Mouse (Mus musculus): ENCODE measurements at regions not wholly inside any gene's neighbourhood (a gene's known extent, or its start where the extent isn't known, plus 50 kb on each side); places are given as distances from the start of the nearest gene placed in this dataset.

DNA sequence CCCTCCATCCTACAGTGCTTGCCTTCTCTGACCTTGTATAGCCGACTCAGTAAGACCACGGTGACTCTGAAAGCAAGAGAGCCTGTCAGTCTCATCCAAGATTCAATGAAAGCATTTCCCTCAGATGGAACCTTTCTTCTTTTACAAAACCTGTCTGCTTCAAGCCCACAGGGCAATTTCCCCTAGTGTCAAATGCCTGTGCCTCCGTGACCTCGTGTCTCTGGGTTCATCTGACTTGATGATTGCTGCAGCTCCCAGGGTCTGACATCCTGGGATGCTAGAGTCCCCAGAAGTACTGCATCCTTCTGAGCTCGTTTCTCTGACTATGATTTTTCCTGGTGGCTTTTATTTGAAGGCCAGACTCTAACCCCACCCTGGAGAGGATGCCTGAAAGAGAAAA is 270.3 kb upstream of the Npvf start:
- DNase-seq: no peak

DNA sequence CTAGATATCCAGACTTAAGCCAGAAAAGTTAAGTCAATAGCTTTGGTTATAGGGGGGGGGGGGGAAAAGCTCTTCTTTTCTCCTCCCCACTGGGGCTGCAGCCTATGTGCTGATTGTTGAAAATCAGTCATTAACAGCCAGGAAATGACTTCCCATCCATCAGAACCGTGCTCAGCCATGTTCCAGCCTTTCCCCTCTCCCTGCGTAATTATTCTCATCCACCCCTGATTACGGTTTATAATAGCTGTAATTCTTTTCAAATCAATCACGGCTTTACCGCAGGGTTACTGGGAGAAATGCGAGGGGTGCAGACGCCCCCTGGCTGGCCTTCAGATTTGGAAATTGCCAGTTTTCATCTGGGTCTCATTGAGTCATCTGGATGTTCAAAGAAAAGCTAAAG is 270.8 kb upstream of the Npvf start:
- no peak for DNase-seq

DNA sequence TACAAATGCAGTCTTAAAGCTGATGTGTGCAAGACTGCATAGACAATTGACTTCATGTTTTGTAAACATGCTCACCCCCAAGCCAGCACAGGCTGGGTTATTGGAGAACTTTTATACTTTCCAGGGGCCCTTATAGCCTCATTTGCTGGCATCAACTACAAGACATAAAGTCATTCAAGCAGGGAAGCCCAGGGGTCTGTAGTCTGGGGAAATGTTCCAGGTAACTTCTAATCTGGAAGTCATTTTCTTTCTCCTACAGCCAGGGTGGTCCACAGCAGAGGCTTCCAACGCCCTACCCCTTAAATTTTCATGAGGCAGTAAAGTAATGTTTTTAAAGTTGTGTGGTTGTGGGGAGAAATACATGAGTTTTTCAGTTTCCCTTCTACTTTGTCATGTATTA is 272.1 kb upstream of the Npvf start:
- DNase-seq: no peak

DNA sequence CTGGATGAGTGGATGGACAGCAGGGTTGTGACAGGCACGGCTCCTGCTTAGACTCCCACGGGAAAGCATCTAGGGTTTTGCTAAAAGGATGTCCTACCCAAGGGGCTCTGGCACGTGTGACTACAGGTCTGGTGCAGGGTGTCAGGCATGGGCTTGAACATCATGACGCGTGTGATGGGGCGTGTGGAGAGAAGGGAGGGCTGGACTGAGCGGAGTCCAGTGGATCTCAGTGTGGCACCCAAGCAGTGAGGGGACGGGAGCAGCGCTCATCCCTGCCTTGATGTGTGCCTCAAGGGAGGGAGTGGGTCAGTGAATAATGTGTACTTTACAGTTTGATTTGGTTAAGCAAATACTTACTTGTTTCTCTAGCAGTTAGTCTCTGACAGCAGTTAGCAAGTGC is 275.3 kb upstream of the Npvf start:
- DNase-seq: no peak

DNA sequence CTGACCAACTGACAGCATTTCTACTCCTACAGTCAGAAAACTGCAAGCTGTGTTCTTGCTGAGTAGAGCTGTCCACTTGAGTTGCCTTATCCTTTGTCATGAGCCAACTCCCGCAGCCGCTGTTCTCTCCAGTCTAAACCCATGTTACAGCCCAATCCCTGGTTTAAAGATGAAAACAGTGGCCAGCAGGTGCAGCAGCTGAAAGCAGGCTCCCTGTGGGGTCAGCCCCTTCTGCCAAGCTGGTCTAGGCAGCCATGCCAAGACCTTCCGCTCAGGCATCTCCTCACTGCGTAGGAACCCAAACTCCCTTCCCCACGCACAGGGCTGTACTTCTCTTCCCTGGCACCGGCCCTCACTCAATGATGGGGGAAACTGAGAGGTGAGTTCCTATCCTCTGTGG is 279.3 kb upstream of the Npvf start:
- DNase-seq: no peak

DNA sequence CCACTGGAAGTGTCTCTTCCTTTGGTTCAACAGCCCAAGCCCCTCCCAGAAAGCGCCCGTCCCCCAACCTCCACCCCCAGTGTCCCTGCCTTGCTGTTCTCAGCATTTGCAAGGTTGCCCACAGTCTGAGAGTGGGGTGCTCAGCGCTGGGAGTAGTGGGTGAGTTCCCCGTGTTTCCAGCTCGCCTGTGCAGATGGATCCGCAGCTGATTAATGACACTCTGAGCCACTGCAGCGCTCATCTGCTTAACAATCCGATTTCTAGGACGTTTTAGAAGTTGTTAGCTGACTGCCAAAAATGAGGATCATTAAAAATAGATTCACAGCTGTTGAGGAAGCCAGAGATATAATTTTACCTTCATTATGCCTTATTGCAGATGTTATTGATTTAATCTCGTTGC is 280.0 kb upstream of the Npvf start:
- peak; percentile 10 for DNase-seq

DNA sequence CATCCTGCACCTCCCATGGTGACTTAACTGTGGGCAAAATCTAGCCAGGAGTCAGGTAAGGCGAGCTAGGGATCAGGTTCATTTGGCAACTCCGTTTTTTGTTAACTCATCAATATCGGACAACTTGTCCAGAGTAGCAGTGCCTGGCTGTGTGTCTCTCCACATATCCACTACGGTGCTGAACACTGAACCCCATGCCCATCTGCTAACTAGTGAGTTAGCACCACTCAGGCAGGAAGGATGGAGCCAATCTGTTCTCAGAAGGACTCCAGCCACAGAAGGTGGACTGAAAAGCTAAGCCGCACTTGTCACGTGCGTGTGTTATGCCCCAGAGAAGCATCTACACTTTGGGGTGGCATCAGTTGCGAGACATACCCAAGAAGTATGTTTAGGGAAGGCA is 282.1 kb upstream of the Npvf start:
- DNase-seq: no peak

DNA sequence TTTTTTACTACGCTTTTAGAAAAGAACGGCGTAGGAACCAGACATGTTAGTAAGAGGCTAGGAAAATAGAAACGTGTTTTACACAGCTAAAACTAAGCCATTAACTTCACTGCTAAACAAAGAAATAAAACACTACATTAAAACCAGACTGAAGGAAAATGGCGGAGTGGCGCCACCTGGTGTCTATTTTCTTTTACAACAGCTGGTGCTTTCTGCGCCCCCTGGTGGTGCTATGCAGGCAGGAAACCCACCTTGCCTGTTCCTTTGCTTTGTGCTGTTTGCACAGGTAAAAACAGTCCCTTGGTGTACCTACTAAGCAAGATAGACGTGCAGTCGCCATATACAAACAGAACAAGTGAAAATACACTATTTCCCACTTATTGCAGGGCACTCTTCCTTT is 282.9 kb upstream of the Npvf start:
- peak; percentile 76 for DNase-seq

DNA sequence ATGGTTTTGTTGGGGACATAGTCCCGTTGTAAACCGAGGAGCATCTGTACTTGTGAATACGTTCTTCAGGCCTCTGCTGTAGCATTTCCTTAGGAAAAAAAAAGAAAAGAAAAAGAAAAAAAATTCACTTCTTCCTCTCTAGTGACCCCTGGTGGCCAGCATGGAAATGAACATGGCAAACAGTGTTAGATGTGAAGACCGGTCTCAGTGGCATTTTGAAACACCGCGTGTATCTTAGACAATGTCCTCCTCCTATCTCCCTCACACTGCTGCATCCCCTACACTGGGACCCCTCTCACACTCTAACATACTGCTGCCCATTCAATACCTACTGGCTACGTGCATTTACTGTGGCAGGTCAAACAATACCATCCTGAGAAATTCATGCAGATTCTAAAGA is 284.6 kb upstream of the Npvf start:
- no peak for DNase-seq

DNA sequence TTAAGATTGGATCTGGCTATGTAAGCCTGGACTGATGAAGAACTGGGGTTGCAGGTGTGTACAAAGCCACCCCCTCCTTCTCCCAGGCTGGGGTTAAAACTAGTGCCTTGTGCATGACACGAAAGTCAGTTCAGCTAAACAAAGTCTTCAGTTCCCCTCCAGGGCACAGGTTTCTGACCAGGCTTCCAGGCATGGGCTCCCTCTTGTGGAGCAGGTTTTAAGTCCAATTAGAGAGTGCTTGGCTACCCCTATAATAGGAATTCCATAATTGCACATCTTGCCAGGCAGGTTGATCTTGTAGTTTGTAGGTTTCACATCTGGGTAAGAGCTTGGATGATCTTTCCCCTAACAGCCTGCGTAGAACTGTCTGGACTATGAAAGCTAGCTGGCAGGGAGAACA is 285.2 kb upstream of the Npvf start:
- DNase-seq: no peak

DNA sequence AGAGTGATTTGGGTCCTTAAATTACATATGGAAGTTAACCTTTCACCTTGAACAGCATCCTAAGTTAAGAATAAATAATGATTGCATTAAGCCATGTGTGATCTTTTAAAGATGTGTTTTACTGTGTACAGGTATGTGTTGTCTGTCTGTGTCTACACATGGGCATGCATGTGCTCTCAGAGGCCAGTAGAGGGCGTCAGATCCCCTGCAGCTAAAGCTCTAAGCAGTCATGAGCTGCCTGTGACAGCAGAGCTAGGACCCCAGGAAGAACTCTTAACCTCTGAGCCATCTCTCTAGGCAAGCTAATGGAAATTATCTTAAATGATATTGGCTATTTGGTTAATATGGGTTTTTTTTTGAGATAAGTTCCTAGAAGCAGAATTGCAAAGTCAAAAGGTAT is 285.9 kb upstream of the Npvf start:
- DNase-seq: no peak

DNA sequence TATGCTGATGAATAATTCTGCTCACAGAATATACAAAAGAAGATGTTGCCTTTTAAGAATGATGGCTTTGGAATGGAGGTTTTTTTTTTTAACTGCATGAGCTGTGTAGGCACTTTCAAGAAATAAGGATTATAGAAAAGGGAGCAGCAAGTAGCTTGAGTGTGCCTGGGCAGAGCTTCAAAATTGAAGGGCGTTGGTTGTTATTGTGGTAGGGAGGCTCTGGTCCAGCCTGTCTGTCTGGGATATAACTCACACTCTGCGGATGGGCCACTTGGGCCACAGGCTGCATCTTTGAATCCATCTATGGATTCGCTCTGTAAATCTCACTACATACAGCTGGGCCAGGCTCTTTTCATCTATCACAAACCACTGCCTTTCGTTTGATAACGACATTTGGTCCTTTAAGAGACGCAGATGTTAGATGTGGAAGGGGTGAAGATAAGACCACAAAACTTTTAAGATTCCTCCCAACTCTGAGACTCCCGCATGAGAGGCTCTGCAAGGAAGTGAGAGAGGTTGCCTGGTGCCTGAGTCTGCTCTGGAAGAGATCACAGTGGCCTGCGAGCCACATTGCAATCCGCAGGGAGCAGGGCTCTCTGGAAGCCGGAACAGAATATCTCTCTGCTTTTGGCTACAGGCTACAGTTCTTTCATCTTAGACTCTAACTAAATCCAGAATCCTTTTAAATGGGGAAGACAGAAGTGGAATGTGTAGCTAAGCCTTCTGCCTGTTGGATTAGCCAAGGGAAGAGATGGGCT is 286.6 kb upstream of the Npvf start:
- no peak for DNase-seq

DNA sequence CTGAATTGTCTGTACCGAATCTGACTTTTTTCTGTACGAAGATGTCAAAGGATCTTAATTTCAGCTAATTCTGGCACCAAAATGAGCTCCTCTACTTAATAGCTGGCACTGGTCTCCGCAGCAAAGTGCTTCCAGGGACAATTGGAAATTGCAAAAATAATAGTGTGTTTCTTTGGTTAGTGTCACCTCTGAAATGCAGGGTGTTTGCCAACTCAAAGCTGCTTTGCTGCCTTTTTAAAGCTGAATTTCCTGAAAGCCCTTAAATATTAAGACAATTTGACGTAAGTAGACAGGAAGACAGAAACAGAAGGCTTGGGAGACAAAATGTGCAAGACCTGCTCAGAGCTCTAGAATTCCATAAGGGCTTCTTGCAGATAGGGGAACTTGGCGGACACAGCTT is 288.5 kb upstream of the Npvf start:
- no peak for DNase-seq

DNA sequence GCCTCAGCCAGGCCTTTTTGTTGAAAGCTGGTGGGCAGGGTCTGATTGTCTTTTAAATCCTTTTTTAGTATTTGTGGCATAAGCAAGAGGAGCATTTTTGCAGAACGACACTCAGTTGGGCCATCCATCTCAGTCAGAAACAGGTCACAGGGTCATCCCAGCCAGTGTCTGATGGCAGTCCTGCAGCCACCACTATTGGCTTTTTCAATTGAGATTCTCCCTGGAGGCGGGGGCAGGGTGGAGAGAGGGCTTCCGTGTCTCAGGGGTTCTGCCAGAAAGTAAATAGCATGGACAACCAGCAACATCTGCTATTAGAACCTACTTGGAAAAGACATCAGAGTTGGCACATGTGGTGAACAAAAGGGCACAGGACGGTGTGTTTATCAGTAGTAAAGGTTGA is 293.8 kb upstream of the Npvf start:
- no peak for DNase-seq

DNA sequence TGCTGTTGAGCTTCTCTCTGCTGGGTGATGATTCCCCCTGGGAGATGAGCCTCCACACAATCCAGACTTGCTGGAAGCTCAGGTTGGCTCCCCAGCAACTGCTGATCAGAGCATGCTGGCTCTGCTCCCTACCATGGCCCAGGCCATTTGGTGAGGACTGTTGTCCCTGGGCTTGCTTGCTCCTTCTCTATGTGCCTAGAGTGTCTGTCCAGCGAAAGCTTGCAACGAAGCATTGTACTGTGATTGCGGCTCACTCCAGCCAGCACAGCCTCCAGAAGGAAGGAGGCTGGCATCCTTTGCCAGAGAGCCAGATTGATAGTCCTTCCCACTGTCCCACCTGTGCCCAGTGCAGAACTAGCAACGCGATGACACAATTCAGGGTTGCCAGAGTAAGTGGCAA is 295.1 kb upstream of the Npvf start:
- DNase-seq: no peak

DNA sequence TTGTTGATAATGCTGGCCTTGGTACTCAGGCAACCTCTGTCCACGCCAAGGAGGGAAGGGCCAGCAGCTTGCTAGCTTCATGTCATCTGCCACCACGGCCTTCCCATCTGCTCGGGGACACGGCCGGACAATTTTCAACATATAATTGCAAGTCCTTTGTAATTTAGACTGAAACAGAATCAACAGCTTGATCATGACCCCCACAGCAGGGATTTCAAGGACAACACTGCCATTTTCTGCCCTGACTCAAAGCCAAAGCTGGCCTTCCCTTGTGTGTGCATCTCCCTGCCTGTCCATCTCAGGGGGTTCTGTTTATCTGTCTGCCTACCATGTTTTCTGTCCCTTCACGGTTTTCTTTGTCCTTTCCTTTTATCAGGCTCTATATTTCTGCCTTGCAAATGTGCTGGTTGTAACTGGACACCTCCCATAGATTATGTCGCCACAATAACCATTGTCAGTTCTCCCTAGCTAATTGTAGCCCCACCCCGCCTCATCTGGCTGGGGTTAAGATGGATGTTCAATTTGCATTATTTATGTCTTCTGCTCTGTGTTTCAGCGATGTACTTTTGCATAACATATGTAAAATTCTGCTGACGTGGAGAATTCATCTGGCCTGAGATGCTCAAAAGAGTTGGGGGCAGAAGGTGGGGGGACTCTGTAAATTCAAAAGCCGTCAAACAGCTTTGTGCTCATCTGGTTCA is 295.8 kb upstream of the Npvf start:
- DNase-seq: no peak

DNA sequence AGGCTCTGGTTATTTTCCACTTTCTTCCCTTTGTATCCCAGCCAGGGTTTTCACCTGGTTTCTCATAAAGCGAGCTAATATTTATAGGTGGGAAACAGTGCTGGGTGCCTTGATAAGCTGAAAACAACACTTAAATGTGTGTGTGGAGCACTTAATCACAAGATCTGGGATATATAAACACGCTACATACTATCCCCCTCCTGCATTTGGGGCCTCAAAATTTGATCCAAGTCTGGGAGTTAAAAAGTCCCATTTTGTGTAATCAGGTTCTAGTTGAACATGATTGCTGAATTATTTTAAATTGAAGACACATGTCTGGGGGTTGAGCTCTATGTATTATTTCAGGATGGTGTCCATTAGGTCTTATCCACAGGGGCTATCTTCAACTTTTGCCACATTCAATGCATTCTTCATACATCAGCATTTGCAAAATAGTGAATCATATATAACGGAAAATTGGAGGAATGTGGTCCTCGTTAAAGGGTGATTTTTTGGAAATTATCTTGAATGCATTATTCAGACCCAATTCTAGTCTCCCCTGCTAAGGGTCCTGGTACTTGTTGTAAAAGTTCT is 303.2 kb upstream of the Npvf start:
- DNase-seq: no peak

DNA sequence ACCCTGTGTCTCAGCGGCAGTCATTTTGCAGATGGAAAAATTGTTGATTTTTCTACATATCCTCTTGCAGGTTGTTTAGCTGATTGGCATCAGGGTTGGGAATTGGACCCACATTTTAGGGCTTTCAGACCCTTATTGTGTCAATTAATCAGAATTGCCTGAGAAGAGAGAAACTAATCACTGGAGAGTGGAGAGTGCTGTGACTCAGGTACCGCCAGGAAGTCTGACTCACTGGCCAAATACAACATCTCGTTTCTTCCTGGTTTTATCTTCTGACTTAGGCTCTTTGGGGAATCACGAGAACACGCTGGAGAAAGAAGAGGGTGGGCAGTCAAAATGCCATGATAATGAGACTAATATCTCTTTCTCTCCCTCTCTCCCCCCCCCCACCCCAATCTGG is 306.1 kb upstream of the Npvf start:
- no peak for DNase-seq

DNA sequence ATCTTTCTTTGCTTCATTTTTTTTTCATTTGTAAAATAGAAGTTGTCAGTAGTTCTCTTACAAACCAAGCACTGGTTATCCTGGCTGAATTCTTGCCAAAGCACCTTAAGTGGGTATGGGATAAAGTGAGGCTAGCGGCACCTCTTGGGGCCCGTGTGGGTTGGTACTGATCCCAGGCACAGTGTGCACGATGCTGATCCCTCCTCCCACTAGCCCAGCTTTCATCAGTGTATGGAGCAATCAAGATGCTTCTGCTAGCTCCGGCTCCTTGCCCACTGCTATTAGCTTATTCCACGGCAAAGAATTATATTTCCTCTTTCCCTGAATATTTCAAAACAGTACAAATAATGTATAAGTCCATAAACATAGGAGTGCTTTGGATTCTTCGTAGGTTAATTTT is 307.4 kb upstream of the Npvf start:
- DNase-seq: no peak

DNA sequence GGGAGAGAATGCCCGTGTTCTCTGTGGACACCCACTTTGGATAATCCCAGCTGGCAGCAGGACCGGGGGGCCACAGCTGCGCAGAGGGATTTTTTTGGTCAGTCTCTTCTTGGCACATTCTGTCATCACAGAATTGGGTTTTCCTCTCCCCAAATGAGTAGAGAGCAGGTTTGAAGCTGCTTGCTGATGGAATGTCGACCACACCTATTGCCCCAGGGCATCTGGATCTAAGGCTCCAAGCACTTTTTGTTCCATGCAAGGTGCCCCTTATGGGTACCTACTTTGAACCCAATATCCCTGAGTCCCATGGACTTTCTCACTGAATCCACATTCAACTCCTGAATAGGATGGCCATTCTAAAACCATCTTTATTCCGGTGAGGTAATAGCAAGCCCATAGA is 314.3 kb upstream of the Npvf start:
- no peak for DNase-seq

DNA sequence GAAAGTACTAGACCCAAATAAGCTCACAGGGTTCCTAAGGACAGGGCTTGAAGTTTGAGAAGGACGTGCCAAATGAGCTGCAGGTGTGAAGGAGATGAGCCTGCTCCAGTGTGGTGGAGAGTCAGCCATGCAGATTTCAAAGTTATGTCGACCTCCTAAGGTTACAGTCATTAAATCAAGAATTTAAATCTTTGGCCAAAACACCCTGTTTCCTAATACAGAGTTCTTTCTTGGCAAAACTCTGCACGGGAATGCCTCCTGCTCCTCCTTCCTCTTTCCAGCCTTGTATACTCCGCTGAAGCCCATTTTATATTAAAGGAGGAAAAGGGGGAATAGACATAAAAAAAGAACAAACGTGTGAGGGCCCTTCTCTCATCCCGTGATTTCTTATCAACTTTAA is 315.1 kb upstream of the Npvf start:
- no peak for DNase-seq

DNA sequence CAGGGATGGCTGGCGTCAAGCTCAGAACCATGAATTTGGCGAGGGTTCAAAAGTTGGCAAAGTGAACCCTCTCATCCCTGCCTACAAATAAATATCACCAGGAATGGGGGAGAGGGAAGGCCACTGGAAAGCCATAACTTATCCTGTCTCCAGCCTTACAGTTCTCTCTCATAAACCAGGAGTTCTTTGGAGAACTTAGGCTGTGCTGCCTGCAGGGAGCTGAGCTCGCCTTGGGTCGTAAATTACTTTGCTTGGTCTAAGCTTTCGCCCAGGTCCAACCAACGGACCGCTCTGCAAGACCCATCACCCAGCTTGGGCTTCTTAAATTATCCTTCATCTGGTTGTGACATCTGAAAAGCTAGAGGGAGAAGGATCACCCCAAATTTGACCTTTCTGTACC is 315.8 kb upstream of the Npvf start:
- DNase-seq: no peak

DNA sequence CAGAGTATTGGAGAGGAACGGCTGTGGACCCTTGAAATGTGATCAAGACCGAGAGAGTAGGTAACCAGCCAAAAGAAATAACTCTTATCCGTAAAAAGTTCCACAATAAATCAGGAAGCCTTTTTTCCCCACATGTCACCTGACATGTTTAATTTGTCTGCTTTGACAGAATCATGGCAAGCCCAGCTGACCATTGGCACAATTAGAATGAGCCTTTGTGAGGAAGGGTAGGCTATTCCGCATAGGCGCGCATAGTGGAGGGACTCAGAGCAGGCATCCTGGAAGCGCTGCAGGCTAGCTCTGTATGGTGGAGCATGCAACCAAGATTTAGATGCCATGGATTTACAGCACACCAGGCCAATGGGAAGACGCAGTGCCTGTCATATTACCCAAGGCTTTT is 316.5 kb upstream of the Npvf start:
- no peak for DNase-seq

DNA sequence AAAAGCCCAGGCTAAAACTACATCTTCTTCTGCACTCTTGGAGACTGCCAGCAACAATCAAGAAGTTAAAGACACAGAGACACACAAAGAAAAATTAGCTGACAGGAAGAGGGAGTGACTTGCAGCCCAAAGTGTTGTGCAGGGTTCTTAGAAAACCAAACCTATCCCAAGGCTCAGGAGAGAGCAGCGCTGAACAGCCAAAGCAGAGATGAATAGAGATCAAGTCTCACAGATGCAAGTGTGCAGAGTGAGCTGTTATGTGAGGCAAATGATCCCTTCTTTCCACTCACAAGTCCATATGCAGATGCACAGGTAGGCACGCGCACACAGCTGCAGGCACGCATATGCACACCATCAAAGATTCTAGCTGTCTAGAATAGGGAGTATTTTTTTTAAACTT is 318.0 kb upstream of the Npvf start:
- no peak for DNase-seq

DNA sequence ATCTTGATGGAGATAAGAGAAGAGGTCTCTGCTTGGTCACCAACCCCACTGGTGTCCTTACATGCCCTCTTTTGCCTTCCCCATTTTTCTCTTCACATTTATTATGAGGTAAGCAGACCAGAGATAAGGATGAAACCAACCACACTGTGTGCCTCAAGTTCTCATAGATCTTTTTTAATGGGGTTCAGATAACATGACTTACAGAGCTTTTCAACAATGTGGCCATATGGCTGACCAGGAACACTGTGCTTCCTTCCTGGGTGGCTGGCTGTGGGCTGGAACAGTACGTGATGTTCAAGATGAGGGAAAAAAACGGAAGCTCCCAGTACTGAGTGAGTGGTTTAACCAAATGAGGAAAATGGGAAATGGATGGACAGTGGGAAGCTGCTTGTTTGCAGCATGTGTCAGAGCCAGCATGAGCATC is 319.0 kb upstream of the Npvf start:
- DNase-seq: no peak
